Mouse (Mus musculus) spleen, postnatal 14 days (tissue): ENCODE data around the gene Celf2.

ENCODE experiments used
- DNase-seq, 2 experiments: peaks; one replicate each; pipeline ENCODE4 v3.0.0; 2021 to 2022; ENCODE audit warnings: low spot score in 2 of 2

The Celf2 gene

DNA sequence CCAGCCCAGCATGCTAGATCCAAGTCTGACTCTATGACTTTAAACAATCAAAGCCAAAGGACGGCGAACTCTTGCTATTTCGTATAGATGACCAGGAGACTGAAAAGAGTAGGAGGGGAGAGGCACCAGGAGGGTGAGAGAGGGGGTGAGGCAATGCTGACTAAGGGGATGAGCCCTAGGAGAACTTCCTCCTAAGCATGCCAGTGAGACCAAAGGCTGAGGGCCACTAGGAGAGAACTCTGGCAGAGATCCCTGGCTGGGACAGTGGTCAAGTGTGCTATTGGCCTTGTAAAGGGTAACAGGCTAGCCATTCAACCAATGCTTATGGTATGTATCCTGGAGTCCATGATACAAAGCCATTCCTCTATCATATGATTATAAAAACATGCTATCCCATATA is 778.5 kb downstream of the Celf2 start:
- DNase-seq: no peak

DNA sequence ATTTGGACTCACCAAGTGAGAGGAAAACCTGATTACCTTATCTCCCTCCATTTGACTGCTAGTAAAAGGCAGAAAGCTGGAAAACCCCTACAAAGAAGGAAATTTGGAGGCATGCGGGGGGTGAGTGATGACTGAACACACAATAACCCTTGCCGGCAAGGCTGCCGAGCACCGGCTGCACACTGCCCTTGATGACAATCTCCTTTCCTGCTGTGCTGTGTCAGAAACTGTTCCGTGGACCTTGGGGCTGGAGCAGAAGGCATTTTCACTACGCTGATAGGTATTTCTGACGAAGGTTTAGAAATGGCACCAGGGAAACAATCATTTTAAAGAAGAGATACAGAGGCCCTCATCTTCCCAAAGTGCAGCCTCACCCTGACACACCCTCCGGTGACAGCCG is 779.4 kb downstream of the Celf2 start:
- no peak for DNase-seq

DNA sequence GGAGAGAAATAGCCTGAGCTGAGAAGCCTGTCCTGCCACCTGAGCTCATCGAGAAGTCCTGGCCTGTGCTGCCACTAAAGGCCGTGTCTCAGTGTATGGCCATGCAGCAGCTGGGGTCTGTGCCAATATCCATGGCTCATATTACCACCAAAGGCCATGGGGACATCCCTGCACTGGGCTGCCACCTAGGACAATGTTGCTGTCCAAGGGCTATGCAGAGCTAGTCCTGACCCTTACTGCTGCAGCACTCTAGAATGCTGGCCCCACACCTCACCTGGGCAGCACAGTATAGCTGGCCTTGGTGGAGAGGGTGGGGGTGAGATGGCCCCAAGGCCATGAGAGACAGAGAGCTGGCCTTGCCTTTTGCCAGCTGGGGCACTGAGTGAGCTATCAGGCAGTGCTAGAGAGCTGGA is 780.5 kb downstream of the Celf2 start:
- no peak for DNase-seq

DNA sequence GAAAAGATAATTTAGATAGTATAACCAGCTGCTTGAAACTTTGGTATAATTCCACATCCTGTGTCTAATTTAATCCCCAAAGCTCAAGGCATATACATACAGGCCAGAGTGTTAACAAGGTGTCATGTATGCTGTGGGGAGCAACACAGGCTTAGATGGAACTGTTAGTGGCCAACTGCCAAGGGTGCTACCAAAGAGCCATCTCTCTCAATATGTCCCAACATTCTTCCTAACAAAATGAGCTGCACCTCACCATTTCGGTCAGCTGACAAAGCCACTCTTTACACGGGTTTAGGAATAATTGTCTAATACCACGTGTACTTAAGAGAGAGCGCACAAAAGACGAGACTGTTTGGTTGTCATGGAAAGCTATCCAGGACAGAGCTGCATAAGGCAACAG is 782.0 kb downstream of the Celf2 start:
- DNase-seq: no peak

DNA sequence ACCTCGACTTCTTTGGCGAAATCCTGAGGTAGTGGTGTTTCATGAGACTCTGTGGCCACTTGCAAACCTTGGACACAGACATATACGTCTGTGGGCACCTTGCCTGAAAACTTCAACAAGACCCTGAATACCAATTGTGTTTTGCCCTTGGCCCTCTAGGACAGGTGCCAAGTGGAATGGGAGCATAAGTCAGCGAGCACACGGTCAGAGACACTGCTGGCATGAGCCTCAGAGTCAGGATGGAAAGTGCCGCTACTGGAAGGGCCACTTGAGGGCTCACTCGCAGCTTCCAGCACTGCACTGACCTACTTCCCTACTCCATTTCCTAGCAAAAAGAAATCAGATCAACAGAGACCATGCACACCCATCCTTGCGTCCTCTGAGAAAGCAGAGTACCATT is 783.3 kb downstream of the Celf2 start:
- DNase-seq: no peak

DNA sequence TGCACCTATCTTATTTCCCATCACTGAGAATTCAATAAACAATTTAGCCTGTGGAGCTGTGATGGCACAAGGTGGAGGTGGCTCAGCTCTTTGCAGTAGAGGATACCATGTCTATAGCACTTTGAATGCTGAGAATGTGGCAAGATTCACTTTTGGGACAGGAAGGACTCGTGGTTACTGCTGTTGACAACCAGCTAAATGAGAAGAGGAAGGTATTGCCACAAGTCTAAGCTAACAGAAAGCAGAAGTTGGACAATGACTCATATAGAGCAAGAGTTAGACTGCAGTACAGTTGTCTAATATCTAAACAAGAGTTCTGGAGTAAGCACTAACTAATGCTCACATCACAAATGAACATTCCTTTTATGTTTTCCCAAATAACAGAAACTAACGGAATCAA is 785.8 kb downstream of the Celf2 start:
- no peak for DNase-seq

DNA sequence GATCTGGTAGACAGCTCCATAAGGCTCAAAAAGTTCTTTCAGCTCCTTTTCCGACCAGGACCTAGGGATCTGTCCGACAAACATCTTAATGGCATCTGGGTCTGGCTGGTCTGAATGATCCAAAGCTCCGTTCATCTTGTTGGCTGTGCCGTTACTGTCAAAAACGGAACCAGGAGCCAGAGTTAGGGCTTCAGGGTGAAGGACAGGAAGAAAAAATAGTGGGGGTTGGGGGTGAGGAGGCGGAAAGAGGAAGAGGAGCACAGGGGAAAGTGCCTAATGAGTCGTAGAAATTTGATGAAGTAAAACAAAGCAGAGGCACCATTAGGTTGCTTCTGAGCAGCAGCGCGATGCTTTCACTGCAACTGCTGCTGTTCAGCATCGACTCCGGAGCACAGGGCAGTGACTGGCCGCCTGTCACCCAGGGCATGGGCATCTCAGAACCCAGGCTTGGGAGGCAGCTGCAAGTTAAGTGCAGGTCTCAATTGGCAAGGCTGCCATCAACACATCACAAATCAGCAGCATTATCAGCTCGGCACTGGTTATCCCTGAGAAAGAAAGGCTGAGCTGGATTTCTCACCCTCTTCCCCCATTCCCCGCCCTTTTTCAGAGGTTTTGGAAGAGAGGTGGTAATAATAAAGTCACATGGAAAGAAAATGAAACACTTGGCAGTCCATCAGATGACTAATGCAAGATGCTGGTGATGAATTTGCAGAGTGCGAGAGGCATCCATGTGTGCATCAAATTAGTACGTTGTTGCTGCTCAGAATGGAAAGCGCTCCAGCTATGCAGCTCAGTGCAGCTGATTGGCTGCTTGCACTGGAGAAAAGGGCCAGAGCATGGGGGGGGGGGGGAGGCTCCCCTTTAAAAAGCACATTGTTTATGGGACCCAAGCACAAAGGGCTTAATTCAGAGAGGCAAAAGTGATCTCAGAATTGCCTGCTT is 787.6 kb downstream of the Celf2 start:
- peak in 1 of 2 experiments; percentile 20 for DNase-seq

DNA sequence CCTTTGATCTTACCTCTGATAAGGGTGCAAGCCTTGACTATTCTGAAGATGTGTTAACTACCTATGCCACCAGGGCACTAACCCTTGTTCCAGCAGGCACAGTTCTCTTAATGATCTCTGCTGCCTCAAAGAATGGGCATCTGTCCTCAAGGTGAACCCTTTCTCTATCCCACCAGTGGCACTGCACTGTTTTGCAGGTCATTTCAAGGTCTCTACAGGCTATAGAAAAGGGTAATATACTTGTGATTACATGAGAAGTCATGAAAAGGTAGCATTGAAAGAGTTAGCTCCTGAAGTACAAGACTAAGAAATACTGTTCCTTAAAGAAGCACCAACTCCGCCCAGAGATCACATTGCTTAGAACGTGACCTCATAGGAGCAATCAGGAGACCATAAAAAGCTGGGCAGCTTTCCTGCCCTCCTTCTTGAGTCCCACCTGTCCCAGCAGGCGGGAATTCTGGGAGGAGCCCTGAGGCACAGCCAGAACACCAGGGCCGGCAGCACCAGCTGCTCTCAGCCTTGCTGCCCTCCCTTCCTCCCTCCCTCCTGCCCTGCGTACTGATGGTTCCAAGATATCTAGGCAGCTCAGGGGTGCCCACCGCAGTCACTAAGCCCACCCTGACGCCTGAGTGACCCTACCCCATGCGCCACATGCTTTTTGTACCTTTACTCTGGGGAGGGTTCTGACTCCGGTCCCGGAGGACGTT is 788.5 kb downstream of the Celf2 start:
- DNase-seq: no peak

DNA sequence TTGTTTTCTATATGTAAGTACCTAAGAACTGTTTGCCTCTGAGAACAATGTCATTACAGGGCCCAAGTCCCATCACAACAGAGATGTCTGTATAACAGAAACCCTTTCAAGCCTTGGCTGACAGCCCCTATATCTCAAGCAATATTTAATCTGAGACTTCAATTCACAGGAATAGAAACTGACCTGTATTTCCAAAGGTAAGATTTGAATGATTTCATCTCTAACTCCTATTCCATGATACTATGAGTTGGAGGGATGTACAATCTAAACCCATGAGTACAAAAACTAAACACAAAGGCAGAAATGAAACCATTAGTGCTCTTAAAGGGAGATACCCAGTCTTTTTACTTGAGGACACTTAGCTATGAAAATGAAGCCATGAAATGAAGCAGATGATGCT is 790.5 kb downstream of the Celf2 start:
- DNase-seq: no peak

DNA sequence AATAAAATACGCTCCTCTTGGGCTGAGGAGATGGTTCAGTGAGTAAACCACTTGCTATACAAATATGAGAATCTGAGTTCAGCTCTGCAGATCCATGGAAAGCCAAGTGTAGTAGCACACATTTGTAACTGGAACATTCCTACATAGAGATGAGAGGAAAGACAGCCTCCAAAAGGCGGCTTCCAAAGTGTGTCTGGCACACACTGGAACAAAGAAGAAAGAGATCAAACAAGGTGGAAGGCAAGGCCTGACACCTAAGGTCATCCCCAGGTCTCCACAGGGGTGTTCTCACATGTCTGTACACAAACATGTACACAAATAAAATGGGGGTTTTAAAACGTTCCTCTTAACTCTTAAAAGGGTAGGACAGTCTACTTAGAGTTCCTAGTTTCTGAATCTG is 791.4 kb downstream of the Celf2 start:
- no peak for DNase-seq

DNA sequence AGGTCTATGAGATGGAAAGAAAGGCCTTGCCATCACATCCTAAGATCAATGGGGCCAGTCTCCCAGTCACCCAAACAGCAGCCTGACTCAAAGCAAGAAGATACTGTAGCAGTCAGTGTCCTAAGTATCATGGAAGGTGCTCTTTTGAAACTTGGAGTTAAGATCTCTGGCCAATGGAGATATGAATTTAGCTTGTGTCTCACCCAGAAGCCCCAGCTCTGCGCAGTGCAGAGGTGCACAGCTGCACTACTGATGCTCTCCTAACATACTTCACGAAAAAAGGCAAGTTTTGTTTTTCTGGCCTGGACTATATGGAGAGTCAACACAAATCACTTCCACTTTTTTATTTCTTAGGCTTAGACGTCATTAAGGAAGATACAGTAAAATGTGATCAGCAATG is 793.8 kb downstream of the Celf2 start:
- no peak for DNase-seq

DNA sequence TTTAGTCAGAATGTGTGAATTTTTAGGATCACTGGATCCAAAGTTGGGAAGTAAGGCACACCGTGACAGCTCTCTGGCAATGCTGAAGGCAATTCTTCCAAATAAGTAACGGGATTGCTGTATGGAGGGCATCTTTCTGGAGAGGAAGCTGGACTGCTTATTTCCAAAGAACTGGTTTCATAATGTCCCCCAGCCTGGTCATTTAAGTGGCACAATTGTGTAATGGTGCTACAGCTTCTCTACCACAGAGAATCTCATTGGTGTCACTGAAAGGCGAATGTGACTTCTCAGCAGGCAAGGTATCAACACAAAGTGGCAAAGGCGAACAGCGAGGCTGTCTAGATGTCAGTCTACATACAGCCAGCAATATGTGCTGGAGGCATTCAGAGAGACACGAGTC is 795.8 kb downstream of the Celf2 start:
- no peak for DNase-seq

DNA sequence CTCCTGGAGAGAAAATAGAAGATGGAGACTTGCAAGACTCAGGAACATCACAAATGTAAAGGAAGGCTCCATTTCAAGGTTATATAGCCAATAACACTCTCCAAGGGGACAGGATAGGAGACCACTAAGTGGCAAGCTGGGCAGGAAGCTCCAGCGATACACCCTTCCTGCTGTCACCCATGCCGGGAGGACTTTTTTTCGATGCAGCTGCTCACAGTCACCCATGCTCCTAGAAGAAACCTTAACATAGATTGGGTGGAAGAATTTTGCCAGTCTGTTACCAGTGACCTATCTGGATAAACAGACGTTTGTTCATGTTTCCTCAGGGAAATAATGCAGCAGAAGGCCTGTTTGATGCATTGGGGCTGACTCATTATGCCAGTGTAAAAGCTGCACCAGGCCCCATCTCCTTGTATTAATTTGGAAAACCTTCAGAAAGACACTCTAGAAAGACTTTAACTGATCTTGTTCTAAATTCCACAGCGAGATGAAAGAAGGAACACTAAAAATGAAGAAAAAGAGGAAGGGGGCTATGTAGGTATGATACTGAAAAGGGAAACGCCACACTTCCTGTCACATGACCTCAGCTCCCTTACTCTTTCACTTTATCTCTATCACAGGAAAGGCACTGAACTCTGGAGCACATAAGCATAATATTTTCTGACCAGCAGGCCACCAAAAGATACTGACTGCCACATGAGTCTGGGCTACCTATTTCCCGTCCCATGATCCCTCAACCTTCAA is 798.5 kb downstream of the Celf2 start:
- no peak for DNase-seq

DNA sequence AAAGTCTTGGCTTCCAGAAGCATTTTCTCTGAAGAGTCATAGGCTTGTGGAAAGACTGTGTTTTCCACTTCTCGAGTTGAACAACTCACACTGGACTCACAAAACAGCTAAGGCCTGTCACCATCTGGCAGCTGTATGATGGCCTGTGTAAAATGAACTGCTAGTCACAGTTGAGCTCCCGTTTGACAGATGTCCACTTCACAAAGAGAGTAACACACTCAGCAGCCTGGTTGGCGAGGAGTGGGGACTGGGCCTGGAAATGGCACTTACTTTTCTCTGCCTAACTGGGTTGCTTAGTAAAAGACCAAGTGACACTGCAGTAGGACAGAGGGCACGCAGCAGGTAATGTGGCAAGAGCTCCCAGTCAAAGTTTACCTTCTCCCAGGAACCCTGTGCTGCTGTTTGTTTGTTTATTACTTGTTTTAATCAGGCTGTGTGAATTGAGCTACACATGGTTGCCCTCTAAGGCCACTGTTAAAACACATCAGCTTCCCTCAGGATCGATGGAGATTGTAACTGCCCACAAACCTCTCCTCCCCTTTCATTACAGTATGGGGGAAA is 801.3 kb downstream of the Celf2 start:
- no peak for DNase-seq

DNA sequence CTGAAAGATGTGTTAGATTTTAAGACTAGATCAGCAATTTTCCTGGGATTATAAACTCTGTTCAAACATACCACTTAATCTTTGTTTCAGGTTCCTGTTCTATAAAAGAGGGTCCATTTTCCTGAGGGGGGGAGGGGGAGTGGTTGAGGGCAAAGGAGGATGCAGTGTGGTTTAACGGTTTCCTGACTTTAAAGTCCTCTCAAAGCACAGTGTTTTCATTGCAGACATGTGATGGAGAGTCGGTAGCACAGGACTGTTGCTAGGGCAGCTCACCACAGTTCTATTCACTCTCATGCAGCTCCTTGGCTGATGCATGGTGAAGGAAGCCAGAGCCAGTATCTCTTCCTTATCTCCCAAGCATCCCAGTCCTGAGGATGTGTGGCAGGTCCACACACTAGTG is 802.1 kb downstream of the Celf2 start:
- no peak for DNase-seq

DNA sequence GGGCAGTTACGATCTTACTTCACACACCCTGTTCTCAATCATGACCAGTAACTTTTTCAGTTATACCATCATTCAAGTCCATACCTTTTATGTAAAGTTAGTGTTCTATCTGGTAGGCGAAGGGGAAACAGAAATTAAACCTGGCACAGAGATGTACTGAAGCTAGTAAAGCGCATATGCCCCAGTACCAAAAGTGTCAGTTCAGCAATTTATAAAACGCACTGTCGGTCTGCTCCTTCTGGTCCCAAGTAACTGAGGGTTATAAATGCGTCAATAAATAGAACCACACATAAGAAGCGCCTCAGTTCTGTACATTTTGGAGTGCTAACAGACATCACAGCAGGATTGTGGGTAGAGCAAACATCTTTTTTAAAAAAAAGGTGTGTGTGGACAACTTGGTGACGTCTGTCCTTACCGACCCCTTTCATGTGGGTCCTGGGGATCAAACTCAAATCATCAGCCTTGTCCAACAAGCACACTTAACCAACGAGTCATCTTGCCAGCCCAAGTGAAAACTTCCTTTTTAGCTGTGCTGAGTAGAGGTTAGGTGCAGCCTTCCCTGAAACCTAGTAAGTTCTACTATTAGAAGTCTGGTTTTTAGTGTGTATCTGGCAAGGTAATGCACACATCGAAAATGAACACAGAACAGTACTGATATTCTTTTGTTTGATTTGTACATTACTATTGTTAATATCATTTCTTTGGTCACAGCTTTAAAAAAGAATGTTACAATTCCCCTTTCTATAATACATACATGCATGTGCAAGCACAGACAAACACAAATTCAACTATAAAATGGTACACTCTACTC is 803.2 kb downstream of the Celf2 start:
- DNase-seq: no peak

DNA sequence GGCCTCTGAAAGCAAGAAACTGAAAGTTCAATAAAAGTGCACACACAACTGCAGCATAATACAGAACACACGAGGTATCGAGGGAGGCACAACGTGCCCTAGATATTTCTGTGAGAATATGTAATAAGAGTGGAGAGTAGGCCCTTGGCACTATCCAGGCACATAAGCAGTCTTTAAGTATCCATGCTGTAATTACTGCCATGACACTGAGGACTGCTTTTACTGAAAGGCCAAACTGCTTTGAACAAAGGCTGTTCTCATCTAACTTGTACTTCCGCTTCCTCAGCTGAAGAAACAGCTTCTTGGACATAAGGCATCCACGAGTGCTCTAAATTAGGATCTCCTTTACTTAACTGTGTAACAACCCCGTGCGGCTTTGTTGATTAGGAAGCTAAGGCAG is 803.9 kb downstream of the Celf2 start:
- DNase-seq: no peak

DNA sequence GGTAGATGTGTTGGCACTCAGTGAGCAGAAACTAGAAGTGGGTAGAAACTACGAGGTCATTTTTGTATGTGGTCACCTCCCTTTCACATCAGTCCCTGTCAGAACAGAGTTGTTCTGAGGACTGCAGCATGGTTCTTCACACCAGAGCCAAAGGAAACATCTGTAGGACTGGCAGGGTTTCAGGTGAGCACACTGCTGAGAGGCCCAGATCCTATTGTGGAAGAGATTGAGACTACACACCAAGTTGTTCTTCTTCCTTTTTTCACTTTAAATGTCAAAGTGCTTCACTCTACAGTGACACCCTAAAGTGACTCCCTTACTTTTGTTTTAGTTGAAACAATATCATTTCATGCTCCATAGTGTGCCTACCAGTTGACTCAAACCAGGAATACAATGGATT is 804.6 kb downstream of the Celf2 start:
- no peak for DNase-seq

DNA sequence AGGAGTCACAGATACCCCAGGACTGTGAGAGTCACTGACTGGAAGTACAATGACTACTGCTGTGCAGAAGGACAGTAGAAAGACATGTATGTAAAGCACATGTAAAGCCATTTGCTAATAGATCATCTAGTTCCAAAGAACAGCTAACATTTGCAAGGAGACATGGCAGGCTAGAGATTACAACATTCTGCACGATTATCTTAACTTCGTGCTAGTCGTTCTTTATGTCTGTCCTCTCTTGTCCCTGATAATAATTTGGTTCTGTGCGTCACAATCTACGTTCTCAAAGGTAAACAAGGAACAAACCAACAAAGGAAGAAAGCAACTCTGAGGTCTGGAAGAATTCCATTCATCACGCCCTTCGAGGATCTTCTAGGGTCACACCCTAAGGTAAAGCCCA is 805.0 kb downstream of the Celf2 start:
- DNase-seq: no peak

DNA sequence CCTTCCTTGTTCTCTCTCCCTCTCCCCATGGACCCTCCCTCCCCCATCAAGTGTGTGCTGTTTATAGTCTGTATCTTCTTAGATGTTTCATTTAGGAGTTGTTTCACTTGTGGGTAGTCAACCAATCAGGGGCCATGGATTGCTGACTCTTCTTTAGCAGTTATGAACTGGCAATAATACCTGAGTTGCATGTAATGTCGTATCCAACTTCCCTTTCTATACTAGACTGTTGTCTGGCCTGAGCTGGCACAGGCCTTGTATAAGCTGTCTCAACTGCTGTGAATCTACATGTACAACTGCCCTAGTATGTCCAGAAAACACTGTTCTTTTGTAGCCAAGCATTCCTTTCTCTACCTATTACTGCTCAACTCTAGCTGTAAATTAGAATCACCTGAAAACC is 813.0 kb downstream of the Celf2 start:
- DNase-seq: no peak

DNA sequence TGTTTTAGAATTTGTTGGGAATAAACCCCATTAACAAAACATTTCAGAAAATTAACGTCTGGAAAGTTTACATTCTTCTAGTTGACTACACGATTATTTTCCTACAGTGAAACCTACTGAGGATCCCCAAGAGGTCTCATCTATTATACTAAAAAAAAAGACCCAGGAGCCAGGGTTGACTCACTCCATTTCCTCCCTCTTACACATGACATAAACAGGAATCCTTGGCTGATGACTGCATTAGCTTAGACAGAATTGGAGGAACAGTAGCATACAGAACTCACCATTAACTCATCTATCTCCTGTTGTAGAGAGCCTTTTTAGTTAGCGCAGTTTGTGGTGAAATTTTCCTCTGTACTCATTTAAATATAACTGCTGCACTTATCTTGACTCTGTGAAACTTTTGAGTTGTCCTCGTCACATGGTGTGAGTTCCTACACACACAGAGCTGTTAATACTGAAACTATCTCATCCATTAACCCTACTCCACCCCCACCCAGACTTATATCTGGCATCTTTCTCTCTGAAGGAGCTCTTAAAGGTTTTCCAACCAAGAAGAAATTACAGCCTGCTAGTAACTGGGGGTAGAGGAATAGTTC is 813.9 kb downstream of the Celf2 start:
- no peak for DNase-seq
